In genomic region chr9:90304254-90304653, GRCm38 (mm10) we compare ENCODE assay signal across 32 mouse cellular contexts.
"Had no signal": no experiment of that assay in that cellular context is flagged by ENCODE, and none has a peak within 500 bp of the region (broad histone marks: within the 10 kb centered on the region; RNA-seq: fewer than 3 reads in every experiment).

No protein-coding gene starts in this region.

- ATAC-seq: hindbrain, embryonic 16.5 days; hindbrain, postnatal 0 days; inflammation-experienced regulatory T-cells, adult 6 months had no signal

- DNase-seq: heart, adult 2 months; heart, postnatal 10 days; heart, postnatal 14 days; heart, postnatal 36 days; heart, postnatal 4 days; kidney, adult 11 months; kidney, adult 18-20 months; kidney, adult 2 months; kidney, adult 8-10 months; kidney, postnatal 10 days; kidney, postnatal 14 days; kidney, postnatal 25 days; kidney, postnatal 36 days; kidney, postnatal 4 days; layer of hippocampus, adult 9-11 months; layer of hippocampus, postnatal 36 days had no signal

- H3K27ac ChIP-seq: heart, adult 2 months; heart, embryonic 10.5 days; heart, embryonic 13.5 days; heart, embryonic 15.5 days; hindbrain, embryonic 10.5 days; hindbrain, embryonic 12.5 days; hindbrain, embryonic 13.5 days; hindbrain, embryonic 14.5 days; hindbrain, embryonic 15.5 days; hindbrain, postnatal 0 days; kidney, embryonic 15.5 days; kidney, postnatal 0 days; layer of hippocampus, adult 2 months had no signal

- H3K9ac ChIP-seq: heart, embryonic 12.5 days; heart, embryonic 13.5 days; heart, embryonic 15.5 days; hindbrain, embryonic 12.5 days; hindbrain, embryonic 13.5 days; hindbrain, embryonic 14.5 days; hindbrain, embryonic 15.5 days; kidney, embryonic 15.5 days had no signal

- H3K4me2 ChIP-seq: heart, embryonic 11.5 days; heart, embryonic 12.5 days; heart, embryonic 13.5 days; heart, embryonic 15.5 days; hindbrain, embryonic 12.5 days; hindbrain, embryonic 13.5 days; hindbrain, embryonic 14.5 days; hindbrain, embryonic 15.5 days; kidney, embryonic 15.5 days had no signal

- H3K4me1 ChIP-seq: heart, embryonic 12.5 days; heart, embryonic 13.5 days; heart, embryonic 15.5 days; hindbrain, embryonic 10.5 days; hindbrain, embryonic 12.5 days; hindbrain, embryonic 13.5 days; hindbrain, embryonic 15.5 days; kidney, embryonic 15.5 days had no signal

- H3K27me3 ChIP-seq: heart, embryonic 12.5 days; heart, embryonic 13.5 days; heart, embryonic 15.5 days; hindbrain, embryonic 12.5 days; hindbrain, embryonic 13.5 days; hindbrain, embryonic 15.5 days; kidney, embryonic 15.5 days had no signal

- H3K36me3 ChIP-seq: heart, embryonic 10.5 days; heart, embryonic 12.5 days; heart, embryonic 13.5 days; heart, embryonic 15.5 days; hindbrain, embryonic 10.5 days; hindbrain, embryonic 12.5 days; hindbrain, embryonic 13.5 days; hindbrain, embryonic 15.5 days; kidney, embryonic 15.5 days had no signal

- H3K4me3 ChIP-seq: heart, adult 2 months; heart, embryonic 10.5 days; heart, embryonic 12.5 days; heart, embryonic 13.5 days; heart, embryonic 15.5 days; hindbrain, embryonic 10.5 days; hindbrain, embryonic 12.5 days; hindbrain, embryonic 13.5 days; hindbrain, embryonic 15.5 days; kidney, embryonic 15.5 days; layer of hippocampus, adult 2 months had no signal

- H3K9me3 ChIP-seq: heart, embryonic 10.5 days; heart, embryonic 12.5 days; heart, embryonic 13.5 days; heart, embryonic 15.5 days; hindbrain, embryonic 10.5 days; hindbrain, embryonic 12.5 days; hindbrain, embryonic 13.5 days; hindbrain, embryonic 15.5 days; kidney, embryonic 15.5 days had no signal
